Mouse (Mus musculus): Measurements from ENCODE around the gene Bcl2l13. TPM values are rescaled to one million over a fixed set of nuclear protein-coding genes. Genes with fewer than 3 reads are reported as not detected.

The Bcl2l13 gene
- polyA plus RNA-seq, 1 experiment from 2014 or later, result 42.2 TPM

DNA sequence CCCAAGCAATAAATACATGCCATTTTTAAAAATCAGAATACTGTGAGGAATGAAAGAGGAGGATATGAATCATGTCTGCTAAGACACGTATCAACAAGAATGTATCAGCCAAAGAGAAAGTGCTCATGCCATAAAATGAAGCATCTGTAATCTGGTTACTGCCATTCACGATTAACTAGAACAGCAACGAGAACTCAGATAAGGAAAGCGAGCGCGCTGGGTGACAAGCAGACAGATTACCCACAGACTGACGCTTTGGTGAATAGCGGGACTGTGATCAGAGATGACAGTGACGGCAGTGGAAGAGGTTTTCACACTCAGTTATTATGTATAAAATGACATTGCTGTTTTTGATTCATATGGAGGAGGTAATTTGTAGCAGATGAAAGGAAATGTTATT, 37.9 kb downstream of the Bcl2l13 start:
- 84% methylated on average over 9 of the region's 9 CpGs for WGBS
- H3K9me3 ChIP-seq, result no peaks in the 10 kb centered on the region
- no peaks in the 10 kb centered on the region for H3K4me1 ChIP-seq
- no peak overlapping the region for H3K4me2 ChIP-seq (replicated peaks)
- ATAC-seq (ENCODE audit: low FRiP score, low read depth), result no peak
- H3K36me3 ChIP-seq, result peaks cover 18% of the 10 kb centered on the region; the same call in 1 of the 2 replicates
- H3K4me3 ChIP-seq, result no peak overlapping the region
- no peak overlapping the region for H3K9ac ChIP-seq
- no peak overlapping the region for H3K27ac ChIP-seq
- no peaks in the 10 kb centered on the region for H3K27me3 ChIP-seq (replicated peaks)

DNA sequence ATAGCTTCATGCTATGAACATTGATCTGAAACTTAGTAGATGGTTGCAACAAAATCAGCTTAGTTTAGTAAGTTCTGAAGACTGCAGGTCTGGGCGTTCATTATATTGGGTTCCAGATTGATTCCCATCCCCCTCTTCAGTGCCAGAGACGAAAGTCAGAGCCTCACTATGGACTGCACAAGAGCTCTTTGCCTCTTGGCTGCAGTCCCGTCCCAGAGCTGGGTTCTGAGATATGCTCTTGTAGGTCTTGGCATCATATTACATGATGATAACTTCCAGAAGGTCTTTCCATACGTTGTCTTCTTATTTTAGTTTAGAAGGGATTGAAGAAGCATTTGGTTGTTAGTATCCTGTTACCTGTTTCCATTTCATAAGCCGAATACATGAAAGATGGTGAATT, 43.0 kb downstream of the Bcl2l13 start:
- Histone ChIP-seq H3K27ac (no peak overlapping the region), H3K4me3 (no peak overlapping the region), H3K9me3 (no peaks in the 10 kb centered on the region), H3K36me3 (peaks cover 39% of the 10 kb centered on the region), H3K4me1 (no peaks in the 10 kb centered on the region), H3K27me3 (replicated peaks) (no peaks in the 10 kb centered on the region), H3K9ac (no peak overlapping the region), H3K4me2 (replicated peaks) (no peak overlapping the region)
- no peak for ATAC-seq (ENCODE audit: low FRiP score, low read depth)
- WGBS, result 92% methylated on average over 5 of the region's 5 CpGs

GRCm38 (mm10) chr6:120884436-120884835, 48.4 kb downstream of the Bcl2l13 start:
- Histone ChIP-seq H3K9ac (no peak overlapping the region), H3K27me3 (replicated peaks) (no peaks in the 10 kb centered on the region), H3K4me2 (replicated peaks) (no peak overlapping the region), H3K9me3 (no peaks in the 10 kb centered on the region), H3K36me3 (peaks cover 59% of the 10 kb centered on the region), H3K4me1 (no peaks in the 10 kb centered on the region), H3K4me3 (no peak overlapping the region), H3K27ac (no peak overlapping the region)
- no peak for ATAC-seq (ENCODE audit: low FRiP score, low read depth)
- WGBS, result 69% methylated on average over 6 of the region's 6 CpGs

GRCm38 (mm10) chr6:120886696-120887095, 50.7 kb downstream of the Bcl2l13 start:
- no peak for ATAC-seq (ENCODE audit: low FRiP score, low read depth)
- WGBS, result 90% methylated on average over 17 of the region's 17 CpGs
- Histone ChIP-seq H3K9me3 (no peaks in the 10 kb centered on the region), H3K27me3 (replicated peaks) (no peaks in the 10 kb centered on the region), H3K4me2 (replicated peaks) (no peak overlapping the region), H3K36me3 (peaks cover 77% of the 10 kb centered on the region), H3K9ac (no peak overlapping the region), H3K4me3 (no peak overlapping the region), H3K4me1 (no peaks in the 10 kb centered on the region), H3K27ac (no peak overlapping the region)

DNA sequence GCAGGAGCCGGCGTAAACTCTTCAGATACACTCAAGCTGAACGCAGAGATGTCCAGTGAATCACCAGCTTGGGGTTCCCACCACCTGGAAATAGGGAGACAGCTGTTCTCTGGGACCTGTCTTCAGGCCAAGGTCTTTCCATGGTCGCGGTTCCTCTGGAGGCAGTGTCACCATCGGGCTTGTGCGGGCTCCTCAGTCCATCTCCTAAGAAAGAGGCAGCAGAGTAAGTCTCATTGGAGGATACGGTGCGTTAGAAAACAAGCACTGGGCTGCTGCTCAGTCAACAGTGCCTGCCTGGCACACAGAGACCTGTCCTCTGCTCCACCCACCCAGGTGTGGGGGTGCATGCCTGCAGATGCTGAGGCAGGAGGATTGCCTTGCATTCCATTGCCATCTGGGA, 58.1 kb downstream of the Bcl2l13 start:
- 97% methylated on average over 9 of the region's 9 CpGs for WGBS
- Histone ChIP-seq H3K27ac (no peak overlapping the region), H3K27me3 (replicated peaks) (no peaks in the 10 kb centered on the region), H3K4me1 (no peaks in the 10 kb centered on the region), H3K36me3 (peaks cover 43% of the 10 kb centered on the region), H3K9ac (no peak overlapping the region), H3K4me2 (replicated peaks) (no peak overlapping the region), H3K4me3 (no peak overlapping the region), H3K9me3 (no peaks in the 10 kb centered on the region)
- ATAC-seq (ENCODE audit: low FRiP score, low read depth), result no peak

DNA sequence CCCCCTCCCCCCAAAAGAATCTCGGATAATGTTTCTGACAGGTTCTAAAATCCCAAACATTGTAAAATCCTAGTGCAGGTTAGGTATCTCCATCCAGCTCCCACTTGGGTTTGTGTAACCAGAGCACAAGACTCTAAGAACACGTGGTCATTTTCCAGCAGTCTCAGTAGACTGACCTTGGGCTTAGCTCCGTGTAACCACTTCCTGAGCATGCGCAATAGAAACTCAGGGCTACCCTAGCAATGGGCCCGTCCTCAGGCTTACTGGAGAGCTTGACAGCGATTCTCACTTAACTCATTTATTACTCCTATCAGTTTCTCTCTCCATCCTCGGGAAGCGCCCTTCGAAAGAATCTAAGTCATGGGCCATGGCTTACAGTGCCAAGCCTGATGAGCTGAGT, 58.5 kb downstream of the Bcl2l13 start:
- Histone ChIP-seq H3K4me2 (replicated peaks) (no peak overlapping the region), H3K4me3 (no peak overlapping the region), H3K9me3 (no peaks in the 10 kb centered on the region), H3K27ac (no peak overlapping the region), H3K4me1 (no peaks in the 10 kb centered on the region), H3K36me3 (peaks cover 39% of the 10 kb centered on the region), H3K27me3 (replicated peaks) (no peaks in the 10 kb centered on the region), H3K9ac (no peak overlapping the region)
- WGBS, result 92% methylated on average over 9 of the region's 9 CpGs
- ATAC-seq (ENCODE audit: low FRiP score, low read depth), result no peak

GRCm38 (mm10) chr6:120898188-120898833, 62.3 kb downstream of the Bcl2l13 start:
- peak; percentile 33; the same call in 1 of the 2 replicates for ATAC-seq (ENCODE audit: low FRiP score, low read depth)
- no peak overlapping the region for H3K4me2 ChIP-seq (replicated peaks)
- 68% methylated on average over 6 of the region's 6 CpGs for WGBS

DNA sequence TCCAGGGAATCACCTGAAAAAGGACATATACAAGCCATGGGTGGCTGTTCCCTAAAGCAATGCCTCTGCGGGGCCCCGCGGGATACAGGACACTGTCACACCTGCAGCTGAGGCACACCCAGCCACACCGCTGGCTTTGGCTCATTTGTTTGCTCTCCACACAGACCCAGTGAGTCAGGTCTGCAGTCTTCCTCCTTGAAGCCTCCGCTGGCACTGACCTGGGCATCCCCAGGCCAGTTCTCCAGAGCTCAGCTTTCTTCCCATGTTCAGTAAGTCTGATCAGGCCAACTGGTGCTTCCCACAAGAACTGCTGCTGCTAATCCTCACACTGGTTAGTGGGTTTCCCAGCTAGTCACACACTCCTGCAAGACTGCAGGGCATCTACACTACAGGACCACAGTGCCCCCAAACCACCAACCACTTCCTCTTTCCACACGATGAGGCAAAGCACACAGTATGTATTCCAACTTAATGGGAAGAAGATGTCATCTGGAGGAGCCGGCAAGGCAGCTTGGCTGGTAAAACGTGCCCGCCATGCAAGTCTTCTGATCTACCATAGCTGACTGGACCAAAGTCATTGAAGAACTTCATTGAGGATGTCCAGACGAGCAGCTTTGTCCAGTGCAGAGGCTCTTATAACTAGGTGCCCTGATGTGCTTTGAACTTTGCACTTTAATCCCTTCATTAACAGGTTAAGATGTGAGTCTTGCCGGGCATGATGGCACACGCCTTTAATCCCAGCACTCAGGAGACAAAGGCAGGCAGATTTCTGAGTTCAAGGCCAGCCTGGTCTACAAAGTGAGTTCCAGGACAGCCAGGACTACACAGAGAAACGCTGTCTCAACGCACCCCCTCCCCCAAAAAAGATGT, 66.0 kb downstream of the Bcl2l13 start:
- Histone ChIP-seq H3K27ac (no peak overlapping the region), H3K36me3 (no peaks in the 10 kb centered on the region), H3K4me3 (no peak overlapping the region), H3K27me3 (replicated peaks) (no peaks in the 10 kb centered on the region), H3K4me2 (replicated peaks) (no peak overlapping the region), H3K9ac (no peak overlapping the region), H3K4me1 (no peaks in the 10 kb centered on the region), H3K9me3 (no peaks in the 10 kb centered on the region)
- 93% methylated on average over 14 of the region's 14 CpGs for WGBS
- no peak for ATAC-seq (ENCODE audit: low FRiP score, low read depth)

More at GRCm38 (mm10) chr6:120898188-120898833, 62.3 kb downstream of the Bcl2l13 start:
- Histone ChIP-seq H3K9me3 (no peaks in the 10 kb centered on the region), H3K27me3 (replicated peaks) (no peaks in the 10 kb centered on the region), H3K36me3 (peaks cover 12% of the 10 kb centered on the region), H3K27ac (no peak overlapping the region), H3K9ac (no peak overlapping the region), H3K4me3 (no peak overlapping the region), H3K4me1 (no peaks in the 10 kb centered on the region)

- Histone ChIP-seq H3K36me3 (no peaks in the 10 kb centered on the region), H3K27ac (no peak overlapping the region), H3K9ac (no peak overlapping the region), H3K9me3 (no peaks in the 10 kb centered on the region), H3K4me2 (replicated peaks) (no peak overlapping the region), H3K4me3 (no peak overlapping the region), H3K4me1 (no peaks in the 10 kb centered on the region), H3K27me3 (replicated peaks) (no peaks in the 10 kb centered on the region)
- no peak for ATAC-seq (ENCODE audit: low FRiP score, low read depth)
- WGBS, result 63% methylated on average over 5 of the region's 5 CpGs
These were observed 67.5 kb downstream of the Bcl2l13 start for GRCm38 (mm10) chr6:120903450-120903912.

GRCm38 (mm10) chr6:120903961-120904360, 67.9 kb downstream of the Bcl2l13 start:
- Histone ChIP-seq H3K27me3 (replicated peaks) (no peaks in the 10 kb centered on the region), H3K4me2 (replicated peaks) (no peak overlapping the region), H3K4me1 (no peaks in the 10 kb centered on the region), H3K9ac (no peak overlapping the region), H3K36me3 (no peaks in the 10 kb centered on the region), H3K9me3 (no peaks in the 10 kb centered on the region), H3K27ac (no peak overlapping the region), H3K4me3 (no peak overlapping the region)
- WGBS, result 91% methylated on average over 11 of the region's 11 CpGs
- no peak for ATAC-seq (ENCODE audit: low FRiP score, low read depth)

DNA sequence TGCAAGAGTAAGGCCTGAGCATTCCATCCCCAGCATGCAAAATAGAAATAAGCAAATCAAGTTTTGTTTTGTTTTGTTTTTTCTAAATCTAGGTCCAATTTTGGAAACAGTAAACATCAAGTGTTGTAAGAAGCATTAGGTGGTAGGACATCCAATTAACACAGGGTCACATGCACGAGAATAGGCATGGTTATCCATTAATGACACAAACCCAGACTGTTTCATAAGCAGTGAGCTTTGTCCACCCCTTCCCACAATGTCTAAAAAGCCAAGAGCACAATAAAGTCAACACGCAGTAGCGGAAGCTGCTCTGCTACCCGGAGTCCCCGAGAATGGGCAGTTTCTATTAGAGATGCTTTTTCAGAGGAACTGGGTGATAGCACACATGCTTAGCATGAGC, 69.1 kb downstream of the Bcl2l13 start:
- Histone ChIP-seq H3K4me1 (no peaks in the 10 kb centered on the region), H3K27me3 (replicated peaks) (no peaks in the 10 kb centered on the region), H3K27ac (no peak overlapping the region), H3K36me3 (no peaks in the 10 kb centered on the region), H3K4me3 (no peak overlapping the region), H3K9me3 (no peaks in the 10 kb centered on the region), H3K9ac (no peak overlapping the region), H3K4me2 (replicated peaks) (no peak overlapping the region)
- 79% methylated on average over 5 of the region's 5 CpGs for WGBS
- ATAC-seq (ENCODE audit: low FRiP score, low read depth), result no peak

DNA sequence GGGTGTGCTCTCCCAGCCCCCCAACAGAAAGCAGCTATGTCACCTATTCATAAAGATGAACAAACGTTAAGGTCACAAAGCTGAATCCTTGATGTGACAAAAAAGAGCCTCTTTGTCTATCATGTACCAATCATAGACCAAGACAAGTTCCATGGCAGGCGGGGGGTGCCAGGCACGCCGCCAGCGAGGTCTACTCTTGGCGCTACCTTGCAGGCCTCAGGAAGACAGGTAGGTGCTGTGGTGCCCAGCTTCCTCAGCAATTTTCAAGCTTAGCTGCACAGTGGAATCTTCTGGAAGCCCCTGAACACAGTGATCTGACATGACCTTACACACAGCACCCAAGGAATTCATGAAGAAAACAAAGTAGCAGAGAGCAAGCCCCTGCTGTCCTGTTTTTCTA, 70.5 kb downstream of the Bcl2l13 start:
- Histone ChIP-seq H3K4me3 (no peak overlapping the region), H3K27me3 (replicated peaks) (no peaks in the 10 kb centered on the region), H3K4me2 (replicated peaks) (no peak overlapping the region), H3K36me3 (no peaks in the 10 kb centered on the region), H3K27ac (no peak overlapping the region), H3K9me3 (no peaks in the 10 kb centered on the region), H3K4me1 (no peaks in the 10 kb centered on the region), H3K9ac (no peak overlapping the region)
- no peak for ATAC-seq (ENCODE audit: low FRiP score, low read depth)
- WGBS, result 94% methylated on average over 6 of the region's 6 CpGs

Measured in neural tube, embryonic 12.5 days (tissue).